Mouse (Mus musculus): Measurements from ENCODE around the gene Ccng2.

Gene Ccng2

DNA sequence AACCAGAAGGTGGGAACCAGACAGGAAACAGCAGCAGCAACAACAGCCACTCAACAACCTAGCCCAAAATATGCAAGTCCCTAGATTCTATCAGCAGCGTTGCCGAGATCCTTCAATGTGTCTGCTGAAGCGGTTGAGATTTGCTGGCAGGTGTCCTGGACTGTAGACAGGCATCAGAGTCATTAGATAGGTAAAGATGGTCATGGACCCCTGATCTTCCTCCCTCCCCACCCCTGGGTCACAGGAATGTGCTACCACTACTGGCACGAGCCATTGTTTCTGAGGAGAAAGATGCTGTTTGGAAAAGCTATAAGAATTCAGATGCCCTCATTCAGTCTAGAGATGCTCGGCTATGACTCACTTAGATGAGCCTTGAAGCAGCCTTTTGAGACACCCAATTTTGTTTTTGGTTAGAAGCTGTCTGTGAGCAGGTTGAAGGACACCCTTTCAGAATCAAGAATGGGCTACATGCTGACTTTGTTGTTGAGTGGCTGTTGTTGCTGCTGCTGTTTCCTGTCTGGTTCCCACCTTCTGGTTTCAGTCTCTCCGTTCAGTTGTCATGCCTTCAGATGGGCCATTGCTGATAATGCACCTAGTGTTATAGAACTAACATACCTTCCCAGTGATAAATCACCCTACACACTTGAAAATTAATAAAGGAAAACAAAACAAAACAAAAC is 3.5 kb upstream of the Ccng2 start:
- no peak for DNase-seq

DNA sequence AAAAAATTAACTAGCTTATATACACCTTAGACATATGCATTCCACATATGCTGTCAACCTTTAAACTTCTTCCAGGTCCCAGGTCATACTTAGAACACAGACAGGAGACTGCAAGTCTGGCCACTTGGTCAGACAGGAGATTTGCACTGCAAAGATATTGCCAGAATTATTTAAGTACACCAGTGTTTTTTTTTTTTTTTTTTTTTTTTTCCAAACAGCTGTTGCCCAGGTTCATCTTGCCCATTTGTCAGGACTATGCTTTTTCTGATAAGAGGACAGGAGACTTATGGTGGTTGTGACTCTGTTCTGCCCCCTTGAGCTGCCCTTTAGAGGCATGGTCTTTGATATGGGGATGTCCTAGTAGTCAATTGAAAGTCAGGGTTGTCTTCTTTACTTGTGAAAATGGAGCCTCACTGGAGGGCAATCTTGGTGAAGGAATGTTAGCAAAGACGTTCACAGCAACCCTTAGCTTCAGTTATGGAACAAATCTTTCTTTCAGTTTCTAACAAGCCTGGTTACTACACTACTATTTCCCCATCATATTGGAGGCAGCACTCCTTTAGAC is 2.8 kb upstream of the Ccng2 start:
- no peak for DNase-seq

GRCm38 (mm10) chr5:93265164-93265800 is 1.8 kb upstream of the Ccng2 start:
- no peak for DNase-seq

DNA sequence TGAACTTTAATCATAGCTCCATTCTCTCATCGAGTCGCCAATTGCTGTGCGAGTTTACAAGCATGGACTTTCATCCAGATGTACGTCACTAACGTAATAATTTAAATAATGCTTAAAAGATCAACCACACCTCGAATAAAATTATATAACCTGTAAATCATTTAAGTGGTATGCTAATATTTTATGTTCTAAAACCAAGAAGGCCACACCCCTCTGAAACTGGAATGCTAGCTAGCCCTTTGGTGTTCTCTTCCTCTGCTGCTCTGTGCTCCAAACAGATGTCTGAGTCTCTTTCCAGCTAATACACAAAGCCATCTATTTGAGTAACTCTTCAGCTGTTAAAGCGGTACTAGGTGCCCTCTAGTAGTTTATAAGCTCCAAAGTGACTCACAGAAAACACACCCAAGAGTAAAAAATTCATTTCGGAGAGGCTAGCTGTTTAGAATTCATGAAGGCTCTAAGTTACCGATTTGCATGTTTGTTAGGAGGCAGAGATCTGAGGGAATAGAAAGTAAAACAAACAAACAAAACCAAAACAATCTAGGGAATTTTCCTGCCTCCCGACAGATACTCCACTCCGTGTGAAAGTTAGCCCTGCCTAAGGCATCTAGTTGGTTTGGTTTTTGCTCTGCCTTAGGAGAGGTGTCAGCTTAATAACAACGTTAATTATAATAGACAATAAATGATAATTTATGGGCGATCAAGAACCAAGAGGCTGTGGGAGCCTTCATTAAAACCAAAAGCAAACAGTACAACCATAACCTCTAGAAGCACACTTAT is 1.1 kb upstream of the Ccng2 start:
- DNase-seq = peak in 1 of 2 experiments; percentile 24

DNA sequence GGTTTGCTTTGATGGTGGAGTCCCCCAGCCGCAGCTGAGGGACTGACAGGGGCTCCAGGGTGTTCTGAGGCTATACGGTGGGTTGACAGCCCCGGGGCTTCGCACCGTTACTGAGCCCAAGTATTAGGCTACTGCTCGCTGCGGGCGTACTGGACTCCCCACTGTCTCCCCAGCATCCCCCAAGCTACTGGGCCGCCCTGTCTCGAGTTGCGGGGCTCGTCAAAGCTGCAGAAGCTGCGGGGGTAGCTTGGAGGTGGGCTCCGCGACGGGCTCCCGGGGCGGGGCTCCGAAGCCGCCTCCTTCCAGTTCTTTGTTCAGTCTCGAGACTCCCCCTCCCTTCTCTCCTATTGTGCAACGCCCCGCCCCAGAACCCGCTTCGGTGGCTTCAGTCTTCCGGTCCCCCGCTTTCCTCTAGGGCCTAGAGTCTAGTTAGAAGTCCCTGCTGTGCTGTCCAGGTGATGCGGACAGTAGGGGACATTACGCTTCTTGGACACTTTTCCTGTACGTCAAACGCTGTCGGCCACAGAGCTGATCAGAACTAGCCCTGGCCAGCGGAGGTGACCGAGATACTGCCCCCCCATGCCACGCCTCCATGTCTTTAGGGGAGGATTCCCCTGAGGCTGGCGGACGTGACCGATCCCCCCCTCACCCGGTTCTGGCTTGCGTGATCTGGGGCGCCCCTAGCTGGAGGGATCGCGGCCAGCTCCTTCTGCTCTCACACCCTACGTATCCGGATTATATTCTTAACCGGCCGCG is 972 bp downstream of the Ccng2 start:
- DNase-seq = peak; percentile 88 to 91

- no peak for DNase-seq
These were observed 3.0 kb downstream of the Ccng2 start for GRCm38 (mm10) chr5:93270095-93270494.

DNA sequence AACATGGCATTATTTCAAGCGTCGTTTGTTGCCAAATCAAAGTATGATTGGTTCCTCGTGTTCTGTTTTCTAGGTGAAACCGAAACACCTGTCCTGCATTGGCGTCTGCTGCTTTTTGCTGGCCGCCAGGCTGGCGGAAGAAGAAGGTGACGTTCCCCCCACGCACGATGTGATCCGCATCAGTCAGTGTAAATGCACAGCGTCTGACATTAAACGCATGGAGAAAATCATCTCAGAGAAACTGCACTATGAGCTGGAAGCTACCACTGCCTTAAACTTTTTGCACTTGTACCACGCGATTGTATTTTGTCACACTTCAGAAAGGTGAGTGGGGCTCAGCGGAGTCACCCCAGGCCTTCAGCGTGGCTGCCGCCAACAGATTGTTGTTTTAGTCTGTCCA is 3.7 kb downstream of the Ccng2 start:
- no peak for DNase-seq

DNA sequence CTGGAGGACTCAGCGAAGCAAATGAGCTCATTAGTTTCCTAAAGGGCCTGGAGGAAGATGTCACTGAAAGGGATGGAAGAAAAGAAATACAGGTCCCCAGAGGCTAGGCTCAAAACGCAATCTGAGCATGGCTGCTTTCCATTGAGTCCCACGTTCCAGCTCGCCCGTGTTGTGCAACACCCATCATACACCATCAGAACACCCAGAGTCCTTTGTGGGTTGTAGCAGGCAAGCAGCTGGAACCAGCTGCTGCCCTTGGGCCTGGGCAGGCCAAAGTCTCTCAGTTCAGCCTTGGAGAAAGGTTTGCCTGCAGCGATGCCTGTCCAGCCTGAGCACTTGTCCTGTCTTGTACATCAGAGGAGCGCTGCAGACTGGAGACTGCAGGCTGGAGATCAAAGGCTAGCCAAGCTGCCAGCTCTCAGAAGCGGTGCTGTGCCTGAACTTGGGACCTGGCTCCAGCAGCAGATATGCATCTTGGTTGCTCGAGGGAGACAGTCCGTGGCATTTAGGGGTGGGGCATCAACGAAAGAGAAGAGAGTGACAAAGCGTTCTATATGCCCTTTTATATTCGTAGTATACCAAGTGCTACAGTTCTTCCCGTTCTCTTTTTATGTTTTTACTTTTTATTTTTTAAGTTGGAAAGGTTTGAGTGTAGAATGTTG is 15.5 kb downstream of the Ccng2 start:
- peak; percentile 63 for DNase-seq

GRCm38 (mm10) chr5:93283109-93283508 is 16.1 kb downstream of the Ccng2 start:
- DNase-seq = peak; percentile 12 to 38

DNA sequence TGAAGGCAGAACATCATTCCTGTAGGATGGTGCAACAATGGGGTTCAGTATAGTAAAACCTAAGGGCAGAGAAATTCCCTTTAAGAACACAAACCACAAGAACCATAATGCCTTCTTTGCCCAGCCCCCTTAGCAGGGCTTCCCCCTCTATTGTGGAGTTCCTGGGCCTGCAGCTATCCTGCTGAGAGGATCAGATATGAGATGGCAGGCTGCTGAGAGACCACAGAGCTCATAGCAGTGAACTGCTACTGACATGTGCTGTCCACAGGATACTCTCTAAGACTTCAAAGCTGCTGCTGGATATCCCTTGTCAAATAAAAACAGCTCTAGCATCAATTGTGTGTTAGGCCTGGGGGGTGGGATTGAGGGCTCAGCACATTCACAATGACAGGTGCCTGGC is 21.5 kb downstream of the Ccng2 start:
- DNase-seq = no peak

GRCm38 (mm10) chr5:93290282-93290681 is 23.2 kb downstream of the Ccng2 start:
- no peak for DNase-seq

DNA sequence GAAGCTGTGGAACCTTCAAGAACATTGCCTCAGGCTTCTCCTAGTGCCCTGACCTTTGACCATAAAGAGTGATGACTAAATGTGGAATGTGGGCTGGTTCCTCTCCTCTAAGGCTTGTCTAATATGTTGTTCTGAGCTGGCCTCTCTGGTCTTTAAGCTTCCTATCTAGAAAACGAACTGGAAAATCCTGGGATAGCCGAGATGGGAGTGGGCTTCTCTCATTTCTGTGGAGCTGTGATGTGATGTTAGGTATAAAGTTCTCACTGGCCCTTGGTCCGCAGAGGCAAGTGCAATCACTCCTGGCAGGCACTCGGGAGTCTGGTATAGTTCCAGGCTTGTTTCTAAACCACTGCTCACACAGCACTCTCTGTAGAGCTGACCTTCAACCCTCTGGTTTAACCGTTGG is 29.3 kb downstream of the Ccng2 start:
- DNase-seq = peak; percentile 22 to 31

DNA sequence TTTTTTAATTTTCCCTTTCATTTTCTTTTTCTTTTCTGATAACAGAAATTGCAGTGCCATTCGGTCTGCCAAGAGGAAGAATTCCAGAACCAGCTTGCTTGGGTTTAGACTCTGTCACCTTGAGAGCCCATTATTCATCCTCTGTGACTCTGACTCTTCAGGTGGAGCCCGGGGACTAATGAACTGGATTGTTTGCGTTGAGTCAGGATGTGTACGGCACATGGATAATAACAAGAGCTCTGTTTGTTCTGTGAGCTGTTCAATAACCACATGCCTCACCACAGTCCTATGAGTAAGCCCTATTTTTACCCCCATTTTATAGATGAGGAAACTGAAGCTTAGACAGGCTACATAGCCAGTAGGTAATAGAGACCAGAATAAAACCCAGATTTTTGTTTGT is 29.7 kb downstream of the Ccng2 start:
- DNase-seq = no peak

DNA sequence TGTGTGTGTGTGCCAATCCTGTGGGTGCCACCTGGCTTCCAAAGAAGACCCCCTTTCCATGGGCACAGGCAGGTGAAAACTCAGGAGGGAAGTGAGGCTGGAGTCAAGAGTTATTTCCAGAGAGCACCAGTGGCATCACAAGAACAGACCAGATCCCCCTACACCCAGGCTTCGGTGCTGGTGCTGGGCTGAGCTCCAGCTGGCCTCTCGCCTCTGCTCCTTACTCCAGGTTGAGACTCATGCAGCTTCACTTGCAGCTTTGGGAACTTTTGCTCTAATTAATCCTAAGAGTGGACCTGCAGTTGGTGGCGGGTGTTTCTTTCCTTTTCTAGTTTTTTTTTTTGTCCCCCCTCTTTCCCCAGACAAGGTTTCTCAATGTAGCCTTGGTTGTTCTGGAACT is 30.3 kb downstream of the Ccng2 start:
- no peak for DNase-seq

- no peak for DNase-seq
These were observed 38.2 kb downstream of the Ccng2 start for GRCm38 (mm10) chr5:93305126-93305830.

DNA sequence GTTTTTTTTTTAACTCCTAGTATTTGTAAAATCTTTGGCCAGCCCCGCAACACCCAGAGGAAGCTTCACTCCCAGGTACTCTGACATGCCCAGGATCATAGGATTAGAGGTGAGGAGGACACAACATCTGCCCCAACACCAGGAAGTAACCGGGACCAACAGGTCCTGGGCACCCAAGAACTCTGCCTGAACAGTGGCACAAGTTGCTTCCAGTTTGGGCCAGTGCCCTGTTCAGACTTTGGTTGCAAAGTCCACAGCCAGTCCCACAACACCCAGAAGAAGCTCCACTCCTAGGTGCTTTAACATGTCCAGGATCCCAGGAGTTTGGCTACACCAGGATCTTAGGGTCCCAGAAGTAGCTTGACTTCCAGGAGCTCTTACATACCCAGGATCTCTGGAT is 41.9 kb downstream of the Ccng2 start:
- no peak for DNase-seq

DNA sequence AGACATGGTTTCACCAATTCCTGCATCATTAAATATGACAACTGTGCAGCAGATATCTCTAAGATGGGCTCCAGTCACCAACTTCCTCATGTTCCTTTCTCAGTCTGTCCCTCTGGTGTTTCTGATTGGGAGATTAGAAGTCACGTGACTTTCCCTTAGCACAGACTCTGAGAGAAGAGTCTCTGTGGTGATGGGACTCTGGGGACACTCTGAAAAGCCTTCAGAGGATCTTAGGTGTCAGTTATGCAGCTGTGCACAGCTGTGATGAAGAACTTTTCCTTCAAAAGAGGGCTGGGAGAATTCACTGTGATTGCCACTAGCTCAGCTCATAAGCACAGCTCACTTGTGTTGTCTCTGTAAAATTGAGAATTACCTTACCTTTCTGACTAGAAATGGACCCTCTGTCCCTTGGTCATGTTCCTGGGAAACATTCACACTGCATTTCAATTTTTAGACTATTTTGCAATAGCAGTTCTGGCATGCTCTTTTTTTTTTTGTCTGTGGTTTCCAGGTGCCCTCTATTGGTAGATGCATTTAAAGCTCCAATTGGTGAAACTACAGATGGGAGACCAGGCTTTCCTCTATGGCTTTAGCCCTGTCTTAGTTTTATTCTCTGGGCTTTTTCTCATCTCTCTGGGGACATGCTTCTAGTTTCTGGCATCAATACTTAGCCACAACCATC is 56.4 kb downstream of the Ccng2 start:
- DNase-seq = peak in 1 of 2 experiments; percentile 10

Measured in lung, adult 18-20 months (tissue).